Mouse (Mus musculus) heart, adult 2 months (tissue): ENCODE measurements around the gene Hist1h2ad.

Experiments
- CTCF ChIP-seq: fragments of 200-600 bp; IDR thresholded peaks from 2 replicates; pipeline ENCODE4 v1.8.1; 2022; ENCODE audit warnings: antibody characterized with exemption, mild to moderate bottlenecking, moderate library complexity
- POLR2A ChIP-seq: fragments of 200-500 bp; IDR thresholded peaks from 2 replicates; pipeline ENCODE4 v1.6.1; 2011; ENCODE audit warnings: mild to moderate bottlenecking, low read depth, low read length, control low read depth; ENCODE audit not compliant: insufficient read depth

DNA sequence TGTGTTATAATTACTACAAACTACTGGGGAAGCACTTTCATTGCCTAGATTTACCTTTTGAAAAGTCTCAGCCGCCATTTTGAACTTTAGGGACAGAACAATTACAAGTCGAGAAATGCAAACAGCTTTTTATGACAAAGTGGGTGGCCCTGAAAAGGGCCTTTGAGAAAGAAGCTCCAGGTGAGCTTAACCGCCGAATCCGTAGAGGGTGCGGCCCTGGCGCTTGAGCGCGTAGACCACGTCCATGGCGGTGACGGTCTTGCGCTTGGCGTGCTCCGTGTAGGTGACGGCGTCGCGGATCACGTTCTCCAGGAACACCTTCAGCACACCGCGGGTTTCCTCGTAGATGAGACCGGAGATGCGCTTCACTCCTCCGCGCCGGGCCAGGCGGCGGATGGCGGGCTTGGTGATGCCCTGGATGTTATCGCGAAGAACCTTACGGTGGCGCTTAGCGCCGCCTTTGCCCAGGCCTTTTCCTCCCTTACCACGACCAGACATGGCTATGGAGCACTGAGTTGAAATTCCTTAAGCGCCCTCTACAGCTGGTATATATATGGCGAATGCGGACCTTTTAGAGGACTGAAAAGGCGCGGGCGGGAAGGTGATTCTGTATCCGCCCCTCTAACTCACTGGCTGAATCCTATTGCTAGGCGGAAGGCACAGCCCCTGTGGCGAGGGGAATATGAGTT lies 22.9 kb upstream of the Hist1h2ad start, which contains the start of gene Hist1h4f:
- TF ChIP-seq CTCF (peak; percentile 74), POLR2A (peak; percentile 82)
